Mouse (Mus musculus) liver, embryonic 14.5 days (tissue): ENCODE data around the gene Nt5c.

Experiments used
- CTCF ChIP-seq: IDR thresholded peaks from 2 replicates; pipeline ENCODE4 v1.5.1; 2016; ENCODE audit warnings: antibody characterized with exemption, low read depth, control low read depth
- EP300 ChIP-seq: IDR thresholded peaks from 2 replicates; pipeline ENCODE4 v1.6.1; 2016; ENCODE audit warnings: antibody characterized with exemption, low read depth

GRCm38 (mm10) chr11:115515021-115515420 lies 23.4 kb upstream of the Nt5c start:
- TF ChIP-seq CTCF, result no peak
- no peak for TF ChIP-seq EP300
